Mouse (Mus musculus) olfactory bulb, adult 2 months (tissue): ENCODE measurements at regions not wholly inside any gene's neighbourhood (a gene's known extent, or its start where the extent isn't known, plus 50 kb on each side); places are given as distances from the start of the nearest gene placed in this dataset.

ENCODE experiments used
- CTCF ChIP-seq: fragments of 200-500 bp; IDR thresholded peaks from 2 replicates; pipeline ENCODE4 v1.5.1; 2012; ENCODE audit warnings: low read depth, mild to moderate bottlenecking, low read length, moderate library complexity; ENCODE audit not compliant: insufficient read depth
- POLR2A ChIP-seq: fragments of 200-500 bp; IDR thresholded peaks from 2 replicates; pipeline ENCODE4 v1.6.1; 2012; ENCODE audit warnings: mild to moderate bottlenecking, low read depth, low read length, moderate library complexity; ENCODE audit not compliant: insufficient read depth

- TF ChIP-seq CTCF (no peak), POLR2A (no peak)
Measured at GRCm38 (mm10) chr6:31140593-31140992, 181.7 kb upstream of the Klf14 start.
